Mouse (Mus musculus): ENCODE data around the gene Smg6.

DNA sequence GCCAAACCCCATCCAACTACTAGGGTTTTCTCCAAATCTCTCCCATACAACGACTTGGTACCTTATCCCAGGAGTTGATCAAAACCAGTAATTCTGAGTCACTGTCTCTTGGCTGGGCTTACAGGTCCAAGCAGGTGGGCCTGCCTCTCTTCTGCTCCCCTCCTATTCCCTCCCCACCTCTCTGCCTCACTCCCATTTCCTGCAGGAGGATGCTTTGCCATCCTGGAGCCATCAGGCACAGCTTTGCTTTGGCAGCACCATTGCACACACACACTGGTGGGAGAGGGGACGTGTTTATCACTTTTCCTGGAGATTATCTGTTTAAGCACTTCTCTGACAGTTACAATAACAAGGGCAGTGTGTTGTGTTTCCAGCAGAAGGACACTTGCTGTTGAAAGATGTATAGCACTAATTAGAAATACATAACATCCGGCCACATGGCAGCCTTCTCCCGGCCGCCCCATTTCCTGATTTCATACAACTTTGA, 108.0 kb downstream of the Smg6 start:
- no peak for TF ChIP-seq CTCF (IDR thresholded peaks at IDR 0.05; ENCODE audit: control insufficient read depth, insufficient read depth, low read length)
- no peak for TF ChIP-seq POLR2A (IDR thresholded peaks at IDR 0.05; ENCODE audit: borderline replicate concordance, control insufficient read depth, low read depth, low read length)
